Mouse (Mus musculus): ENCODE measurements around the gene Tmcc1.

DNA sequence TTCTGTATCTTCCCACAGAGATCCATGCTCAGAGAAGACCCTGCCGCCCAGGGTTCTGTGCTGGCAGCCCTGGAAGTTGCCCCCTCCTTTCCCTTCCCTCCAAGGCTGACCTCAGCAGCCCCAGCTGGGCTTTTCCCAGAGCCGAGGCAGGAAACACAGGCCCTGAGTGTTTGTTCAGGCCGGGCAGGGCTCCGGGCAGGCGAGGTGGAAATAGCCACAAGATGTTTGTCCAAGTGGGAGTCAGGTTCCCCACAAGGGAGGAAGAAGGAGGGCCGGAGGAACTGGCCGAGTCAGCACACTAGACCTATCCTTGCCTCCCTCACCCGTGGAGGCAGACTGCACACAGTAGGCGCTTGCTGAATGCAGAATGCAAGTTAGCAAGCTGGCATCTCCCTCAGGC is 186.6 kb downstream of the Tmcc1 start:
- no peak for TF ChIP-seq CTCF (IDR thresholded peaks at IDR 0.05; ENCODE audit: low read depth)
- TF ChIP-seq EP300 (IDR thresholded peaks at IDR 0.05; ENCODE audit: low read depth): no peak

All from liver, postnatal 0 days (tissue).